8 mouse cellular contexts compared by ENCODE assay signal in genomic region chr1:42539066-42539539, GRCm38 (mm10).
DNase-seq lines count a peak whose midpoint lies in the region; ATAC-seq lines count a peak whose summit lies in the region.

No protein-coding gene starts in this region.

- no peaks in the 10 kb centered on the region for H3K9me3 ChIP-seq in stomach, embryonic 14.5 days (ENCODE audit: control insufficient read depth, low read depth, low read length)

- peak; percentile 50 for DNase-seq in retina, postnatal 1 day
- no peak for DNase-seq in retina, embryonic 14.5 days (ENCODE audit: low spot score)
- DNase-seq in heart, postnatal 4 days: peak; percentile 12
- DNase-seq in left cerebral cortex, postnatal 36 days (ENCODE audit: low spot score in 2 of 2): peak; percentile 31 to 33
- no peak for DNase-seq in spleen, adult 18-20 months
- DNase-seq in gastrocnemius, adult 18-20 months (ENCODE audit: low spot score): no peak
- DNase-seq in urinary bladder, adult 2 months (ENCODE audit: low spot score): no peak

- no peak overlapping the region for H3K4me3 ChIP-seq in stomach, embryonic 14.5 days (ENCODE audit: low read depth, low read length)

- H3K4me2 ChIP-seq in stomach, embryonic 14.5 days (replicated peaks; ENCODE audit: low read depth, low read length): peak overlapping the region; percentile 18; the same call in 1 of the 2 replicates

- 48% methylated on average over 18 of the region's 18 CpGs for WGBS in stomach, embryonic 14.5 days

- H3K27ac ChIP-seq in stomach, embryonic 14.5 days (ENCODE audit: low read length): no peak overlapping the region

- intact Hi-C loops in left cerebral cortex, postnatal 36 days (cut with DNase I): loop anchor here (5.0 to 10.0 kb wide), 2 partner anchors 153 to 274 kb away; no protein-coding TSS in a partner anchor

- ATAC-seq in stomach, embryonic 14.5 days (ENCODE audit: insufficient number of reproducible peaks, insufficient read depth, low FRiP score, low read depth): no peak

- no peaks in the 10 kb centered on the region for H3K27me3 ChIP-seq in stomach, embryonic 14.5 days (ENCODE audit: control insufficient read depth, insufficient read depth, low read length)

- no peak overlapping the region for H3K9ac ChIP-seq in stomach, embryonic 14.5 days (replicated peaks; ENCODE audit: low read depth, low read length)

- no peaks in the 10 kb centered on the region for H3K4me1 ChIP-seq in stomach, embryonic 14.5 days (ENCODE audit: control insufficient read depth, insufficient read depth, low read length)

- H3K36me3 ChIP-seq in stomach, embryonic 14.5 days (ENCODE audit: control insufficient read depth, insufficient read depth, low read length): no peaks in the 10 kb centered on the region

Comparison
In these comparisons a context has a peak if more than half of its experiments do, and no peak if none do; other contexts are left out.
1. DNase-seq: peak in retina, postnatal 1 day (single experiment), heart, postnatal 4 days (single experiment) and left cerebral cortex, postnatal 36 days (2 of 2); none in retina, embryonic 14.5 days (single experiment), spleen, adult 18-20 months (0 of 2), gastrocnemius, adult 18-20 months (single experiment) and urinary bladder, adult 2 months (single experiment).